Mouse (Mus musculus): Measurements from ENCODE around the gene Pdcl. TPM values are rescaled to one million over a fixed set of nuclear protein-coding genes. Genes with fewer than 3 reads are reported as not detected.
A peak's percentile ranks its signal among the peaks of the same experiment; 100 is the strongest.

The Pdcl gene
- 0.05 and 0.12 TPM in 2 replicates for polyA plus RNA-seq (2012)

DNA sequence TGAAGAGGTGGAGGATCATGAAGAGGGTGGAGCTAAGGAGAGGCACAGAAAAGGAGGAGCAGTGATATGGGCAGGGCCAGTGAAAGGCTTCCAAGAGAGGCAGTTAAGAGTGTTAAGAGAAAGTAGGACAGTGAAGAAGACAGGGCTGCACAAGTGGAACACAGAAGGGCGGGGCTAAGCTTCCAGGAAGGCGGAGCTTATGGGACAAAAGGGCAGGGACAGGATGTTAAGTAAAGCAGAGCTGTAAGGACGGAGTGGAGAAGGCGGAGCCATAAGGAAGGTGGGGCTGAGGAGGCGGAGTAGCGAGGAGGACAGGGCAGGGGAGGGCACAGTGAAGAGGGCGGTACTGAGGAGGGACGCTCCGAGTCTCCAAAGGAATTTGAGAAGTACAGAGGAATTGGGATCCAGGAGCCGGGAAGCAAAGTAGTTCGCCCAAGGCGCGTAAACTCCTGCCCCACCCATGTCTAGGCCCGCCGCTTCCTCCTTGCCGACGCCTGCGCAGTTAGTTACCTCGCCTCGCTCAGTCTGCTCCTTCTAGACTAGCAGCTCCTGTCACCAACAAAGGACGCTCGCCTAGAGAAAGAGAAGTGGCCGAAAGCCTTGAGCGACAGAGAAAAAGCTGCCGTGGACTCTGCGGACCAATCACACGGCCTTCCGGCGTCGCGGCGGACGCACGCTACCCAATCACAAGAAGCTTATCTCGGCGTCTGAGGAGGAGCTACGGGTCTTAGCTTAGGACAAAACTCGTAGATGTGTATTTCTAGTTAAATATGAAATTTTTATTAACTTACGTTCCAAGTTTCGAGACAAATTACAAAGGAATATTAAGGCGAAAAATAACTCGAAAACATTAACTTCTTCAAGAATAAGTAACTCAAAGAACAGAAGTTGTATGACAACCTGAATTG lies at the start of gene Pdcl:
Gene Pdcl, minus strand, starts transcription at position 700 of the 908 bp plus-strand sequence.
- TF ChIP-seq TAL1 (IDR thresholded peaks at IDR 0.05; ENCODE audit: low read length) (no peak), GATA1 (IDR thresholded peaks at IDR 0.05; ENCODE audit: low read length) (no peak)
- Histone ChIP-seq H3K4me3 (replicated peaks) (peak within 1 kb of the TSS; percentile 87), H3K27me3 (ENCODE audit: control insufficient read depth) (no peaks in the 10 kb centered on the region), H3K36me3 (ENCODE audit: control insufficient read depth) (peaks cover 34% of the 10 kb centered on the region), H3K4me1 (ENCODE audit: control insufficient read depth) (peaks cover 21% of the 10 kb centered on the region), H3K9me3 (ENCODE audit: control insufficient read depth, low read length) (no peaks in the 10 kb centered on the region)

DNA sequence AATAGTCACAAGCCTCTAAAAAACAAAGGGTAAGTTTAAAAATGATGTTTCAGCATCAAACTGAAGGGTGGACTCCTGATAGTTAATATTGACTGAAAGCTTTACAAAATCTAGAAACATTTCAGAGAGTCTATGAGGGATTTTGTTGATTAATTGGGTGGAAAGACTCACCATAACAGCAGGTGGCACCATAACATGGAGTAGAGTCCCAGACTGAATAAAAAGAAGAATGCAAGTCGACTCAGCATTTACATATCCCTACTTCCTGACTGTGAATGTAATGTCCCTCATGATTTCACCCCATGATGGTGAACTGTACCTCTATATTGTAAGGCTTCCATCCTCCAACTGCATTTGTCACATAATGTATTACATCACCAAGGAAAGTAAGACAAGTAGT lies 36.4 kb upstream of the Pdcl start:
- TF ChIP-seq TAL1 (IDR thresholded peaks at IDR 0.05; ENCODE audit: low read length): no peak
- no peak for TF ChIP-seq GATA1 (IDR thresholded peaks at IDR 0.05; ENCODE audit: low read length)

DNA sequence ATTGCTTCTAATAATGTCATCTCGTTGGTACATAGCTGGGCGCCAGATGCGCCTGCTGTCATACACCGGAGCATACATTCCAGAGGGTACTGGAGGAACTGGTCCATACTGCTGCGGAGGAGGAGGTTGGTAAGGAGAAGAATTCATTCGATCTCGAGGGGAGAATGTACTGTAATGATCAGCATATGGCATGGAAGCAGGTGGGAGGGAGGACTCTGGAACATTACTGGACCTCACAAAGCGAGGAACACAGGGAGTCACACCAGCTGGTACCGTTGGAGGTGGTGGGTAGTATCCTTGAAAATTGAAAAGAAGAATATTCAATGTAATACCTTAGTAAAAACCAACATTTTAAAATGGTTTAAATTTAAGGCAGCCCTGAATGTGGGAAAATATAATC lies 23.8 kb upstream of the Pdcl start:
- H3K36me3 ChIP-seq (ENCODE audit: control insufficient read depth): peaks cover 88% of the 10 kb centered on the region

More for the DNA sequence above, 36.4 kb upstream of the Pdcl start:
- H3K36me3 ChIP-seq (ENCODE audit: control insufficient read depth): peaks cover 73% of the 10 kb centered on the region
- no peaks in the 10 kb centered on the region for H3K4me1 ChIP-seq (ENCODE audit: control insufficient read depth)
- no peaks in the 10 kb centered on the region for H3K27me3 ChIP-seq (ENCODE audit: control insufficient read depth)
- no peak overlapping the region for H3K4me3 ChIP-seq (replicated peaks)
- H3K9me3 ChIP-seq (ENCODE audit: control insufficient read depth, low read length): no peaks in the 10 kb centered on the region

DNA sequence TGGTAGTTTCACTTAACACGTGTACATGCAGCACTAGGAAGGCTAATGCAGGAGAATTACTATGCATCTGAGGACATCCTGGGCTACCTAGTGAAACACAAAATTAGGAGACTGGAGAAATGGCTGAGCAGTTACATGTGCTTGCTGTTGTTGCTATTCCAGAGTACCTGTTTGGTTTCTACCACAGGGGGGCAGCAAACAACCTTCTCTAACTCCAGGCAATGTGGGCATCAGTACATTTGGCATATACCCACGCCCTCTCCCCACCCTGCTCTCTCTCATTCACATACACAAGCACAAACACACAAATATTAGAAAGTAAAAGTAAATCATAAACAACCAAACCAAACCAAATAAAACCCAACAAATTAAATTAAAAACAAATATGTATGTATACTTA lies 21.1 kb upstream of the Pdcl start:
- Histone ChIP-seq H3K36me3 (ENCODE audit: control insufficient read depth) (peaks cover 93% of the 10 kb centered on the region), H3K4me1 (ENCODE audit: control insufficient read depth) (no peaks in the 10 kb centered on the region; the same call in 1 of the 2 replicates), H3K4me3 (replicated peaks) (no peak overlapping the region), H3K9me3 (ENCODE audit: control insufficient read depth, low read length) (no peaks in the 10 kb centered on the region), H3K27me3 (ENCODE audit: control insufficient read depth) (no peaks in the 10 kb centered on the region)
- TF ChIP-seq TAL1 (IDR thresholded peaks at IDR 0.05; ENCODE audit: low read length) (no peak), GATA1 (IDR thresholded peaks at IDR 0.05; ENCODE audit: low read length) (no peak)

More for the DNA sequence above, 23.8 kb upstream of the Pdcl start:
- Histone ChIP-seq H3K27me3 (ENCODE audit: control insufficient read depth) (no peaks in the 10 kb centered on the region), H3K9me3 (ENCODE audit: control insufficient read depth, low read length) (no peaks in the 10 kb centered on the region), H3K4me1 (ENCODE audit: control insufficient read depth) (no peaks in the 10 kb centered on the region), H3K4me3 (replicated peaks) (no peak overlapping the region)
- TF ChIP-seq GATA1 (IDR thresholded peaks at IDR 0.05; ENCODE audit: low read length): no peak
- TF ChIP-seq TAL1 (IDR thresholded peaks at IDR 0.05; ENCODE audit: low read length): no peak

DNA sequence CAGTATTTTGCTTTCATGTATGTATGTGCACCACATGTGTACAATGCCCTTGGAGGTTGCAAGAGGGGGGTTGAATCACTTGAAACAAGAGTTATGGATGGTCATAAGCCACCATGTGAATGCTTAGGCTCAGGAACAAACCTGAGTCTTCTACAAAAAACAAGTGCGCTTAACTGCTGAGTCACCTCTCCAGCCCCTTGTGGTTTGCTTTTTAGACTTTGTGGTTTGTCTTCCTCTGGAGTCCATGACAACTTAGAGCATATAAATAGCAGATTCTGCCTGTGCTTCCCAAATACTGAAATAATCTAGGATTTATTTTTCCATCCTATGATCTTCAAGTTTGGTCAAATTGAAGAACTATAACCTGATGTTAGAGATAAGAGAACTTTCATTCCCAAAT lies 16.9 kb upstream of the Pdcl start:
- Histone ChIP-seq H3K27me3 (ENCODE audit: control insufficient read depth) (no peaks in the 10 kb centered on the region), H3K36me3 (ENCODE audit: control insufficient read depth) (peaks cover 89% of the 10 kb centered on the region), H3K4me1 (ENCODE audit: control insufficient read depth) (no peaks in the 10 kb centered on the region; the same call in 1 of the 2 replicates), H3K4me3 (replicated peaks) (no peak overlapping the region), H3K9me3 (ENCODE audit: control insufficient read depth, low read length) (no peaks in the 10 kb centered on the region)
- no peak for TF ChIP-seq GATA1 (IDR thresholded peaks at IDR 0.05; ENCODE audit: low read length)
- no peak for TF ChIP-seq TAL1 (IDR thresholded peaks at IDR 0.05; ENCODE audit: low read length)

DNA sequence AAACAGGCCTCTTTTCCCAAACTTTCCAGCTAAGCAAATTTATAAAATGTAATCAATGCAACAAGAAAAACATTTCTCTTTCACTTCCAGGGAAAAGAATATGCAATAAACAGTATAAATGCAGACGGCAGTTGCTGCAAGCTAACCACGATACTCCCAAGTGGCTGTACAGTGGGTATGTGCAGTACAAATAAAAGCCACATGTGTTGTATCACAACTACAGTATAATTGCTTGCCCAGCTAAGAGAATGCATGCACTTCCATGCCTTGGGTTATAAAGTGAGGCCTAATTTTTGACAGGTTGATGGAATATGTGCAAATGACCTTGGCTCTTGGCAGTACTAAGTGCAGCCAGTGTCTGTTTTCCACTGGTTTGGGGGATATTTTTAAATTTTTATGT lies 11.5 kb upstream of the Pdcl start:
- H3K9me3 ChIP-seq (ENCODE audit: control insufficient read depth, low read length): no peaks in the 10 kb centered on the region
- H3K27me3 ChIP-seq (ENCODE audit: control insufficient read depth): no peaks in the 10 kb centered on the region
- no peak for TF ChIP-seq TAL1 (IDR thresholded peaks at IDR 0.05; ENCODE audit: low read length)
- no peak for TF ChIP-seq GATA1 (IDR thresholded peaks at IDR 0.05; ENCODE audit: low read length)
- H3K4me1 ChIP-seq (ENCODE audit: control insufficient read depth): no peaks in the 10 kb centered on the region
- no peak overlapping the region for H3K4me3 ChIP-seq (replicated peaks)
- peaks cover 43% of the 10 kb centered on the region for H3K36me3 ChIP-seq (ENCODE audit: control insufficient read depth)

DNA sequence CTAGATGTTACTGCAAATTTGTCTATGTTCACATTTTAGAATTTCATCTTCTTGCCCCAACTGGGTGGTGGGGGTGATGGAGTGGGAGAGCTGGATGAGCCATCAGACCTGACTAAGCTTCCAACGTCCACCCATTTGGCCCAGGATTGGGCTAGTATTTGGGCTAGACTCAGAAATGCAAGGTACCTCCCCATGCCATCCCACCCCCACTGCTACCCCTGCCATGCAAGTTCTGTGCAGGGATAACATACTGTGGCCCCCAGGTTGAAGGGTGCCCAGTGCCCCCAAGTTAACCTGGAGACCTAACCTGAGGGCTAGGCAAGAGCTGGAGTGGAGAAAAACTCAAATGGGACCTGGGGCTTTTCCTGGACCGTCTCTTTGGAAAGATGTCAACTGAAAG lies 776 bp upstream of the Pdcl start:
- Histone ChIP-seq H3K36me3 (ENCODE audit: control insufficient read depth) (peaks cover 23% of the 10 kb centered on the region), H3K4me3 (replicated peaks) (peak overlapping the region; percentile 87), H3K27me3 (ENCODE audit: control insufficient read depth) (no peaks in the 10 kb centered on the region), H3K9me3 (ENCODE audit: control insufficient read depth, low read length) (no peaks in the 10 kb centered on the region), H3K4me1 (ENCODE audit: control insufficient read depth) (peaks cover 21% of the 10 kb centered on the region)
- no peak for TF ChIP-seq GATA1 (IDR thresholded peaks at IDR 0.05; ENCODE audit: low read length)

DNA sequence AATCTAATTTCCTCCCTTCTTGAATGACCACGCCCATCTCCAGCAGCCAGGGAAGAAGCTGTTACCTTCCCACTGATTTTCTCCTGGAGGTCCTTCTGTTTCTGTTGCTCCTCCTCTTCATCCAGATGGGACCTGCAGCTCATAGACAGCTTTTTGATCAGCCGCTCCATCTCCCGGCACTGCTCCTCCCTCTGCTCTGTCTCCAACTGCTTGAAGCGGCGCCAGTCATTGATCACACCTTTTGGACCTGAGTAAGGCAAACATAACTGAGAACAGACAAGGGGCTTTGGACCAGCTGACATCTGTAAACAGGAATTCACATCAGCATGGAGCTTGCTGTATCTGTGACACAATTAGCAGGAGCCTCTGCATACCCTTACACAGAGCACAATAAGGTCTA lies 3.6 kb downstream of the Pdcl start:
- Histone ChIP-seq H3K36me3 (ENCODE audit: control insufficient read depth) (peaks cover 64% of the 10 kb centered on the region), H3K27me3 (ENCODE audit: control insufficient read depth) (no peaks in the 10 kb centered on the region), H3K4me1 (ENCODE audit: control insufficient read depth) (peaks cover 21% of the 10 kb centered on the region), H3K4me3 (replicated peaks) (no peak overlapping the region), H3K9me3 (ENCODE audit: control insufficient read depth, low read length) (no peaks in the 10 kb centered on the region)
- TF ChIP-seq GATA1 (IDR thresholded peaks at IDR 0.05; ENCODE audit: low read length): no peak
- no peak for TF ChIP-seq TAL1 (IDR thresholded peaks at IDR 0.05; ENCODE audit: low read length)

DNA sequence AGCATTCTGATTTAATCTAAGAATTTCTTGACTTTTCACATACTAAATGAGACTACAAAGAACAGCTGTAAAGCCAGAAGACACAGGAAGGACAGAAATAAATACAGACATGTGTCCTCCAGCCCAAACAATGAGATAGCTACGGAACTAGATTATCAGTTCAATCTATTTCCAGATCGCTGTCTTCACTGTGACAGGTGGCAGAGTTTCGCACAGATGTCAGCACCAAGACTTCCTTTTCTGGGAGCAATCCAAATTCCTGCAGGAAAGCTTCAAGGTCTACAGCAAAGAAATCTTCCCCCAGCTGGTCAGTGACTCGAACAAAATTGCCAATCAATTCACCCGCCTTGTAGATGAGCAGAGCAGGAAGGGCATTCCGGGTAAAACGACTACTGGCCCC lies 7.5 kb downstream of the Pdcl start:
- H3K9me3 ChIP-seq (ENCODE audit: control insufficient read depth, low read length): no peaks in the 10 kb centered on the region
- H3K36me3 ChIP-seq (ENCODE audit: control insufficient read depth): peaks cover 65% of the 10 kb centered on the region
- no peaks in the 10 kb centered on the region for H3K27me3 ChIP-seq (ENCODE audit: control insufficient read depth)
- H3K4me3 ChIP-seq (replicated peaks): no peak overlapping the region
- no peak for TF ChIP-seq TAL1 (IDR thresholded peaks at IDR 0.05; ENCODE audit: low read length)
- TF ChIP-seq GATA1 (IDR thresholded peaks at IDR 0.05; ENCODE audit: low read length): no peak
- H3K4me1 ChIP-seq (ENCODE audit: control insufficient read depth): no peaks in the 10 kb centered on the region; the same call in 1 of the 2 replicates

Measured in erythroblast, embryonic 14.5 days (primary cell).